Mouse (Mus musculus) testis, adult 2 months (tissue): ENCODE data around the gene Fkrp. TPM values are rescaled to one million over a fixed set of nuclear protein-coding genes. Genes with fewer than 3 reads are reported as not detected.

Experiments
- H3K27ac ChIP-seq: fragments of 200-500 bp; 2 replicates; pipeline ENCODE4 v1.5.1; 2012; ENCODE audit warnings: low read depth, low read length; ENCODE audit not compliant: control insufficient read depth, insufficient read depth
- H3K27me3 ChIP-seq: fragments of 200-500 bp; 2 replicates; pipeline ENCODE4 v1.6.1; 2012; ENCODE audit warnings: mild to moderate bottlenecking, low read length, moderate library complexity; ENCODE audit not compliant: control insufficient read depth, insufficient read depth
- H3K36me3 ChIP-seq: fragments of 200-500 bp; 2 replicates; pipeline ENCODE4 v1.6.1; 2012; ENCODE audit warnings: mild to moderate bottlenecking, low read length; ENCODE audit not compliant: control insufficient read depth, insufficient read depth
- H3K4me1 ChIP-seq: fragments of 200-500 bp; 2 replicates; pipeline ENCODE4 v1.6.1; 2012; ENCODE audit warnings: low read length; ENCODE audit not compliant: control insufficient read depth, insufficient read depth
- H3K4me3 ChIP-seq: fragments of 200-500 bp; 2 replicates; pipeline ENCODE4 v1.5.1; 2012; ENCODE audit warnings: low read depth, mild to moderate bottlenecking, low read length, moderate library complexity, mixed read lengths; ENCODE audit not compliant: control insufficient read depth
- CTCF ChIP-seq: fragments of 200-500 bp; IDR thresholded peaks from 2 replicates; pipeline ENCODE4 v1.5.1; 2012; ENCODE audit warnings: low read depth, mild to moderate bottlenecking, inconsistent platforms, low read length, moderate library complexity; ENCODE audit not compliant: control insufficient read depth, insufficient read depth, insufficient replicate concordance
- POLR2A ChIP-seq: fragments of 200-500 bp; IDR thresholded peaks from 2 replicates; pipeline ENCODE4 v1.6.1; 2012; ENCODE audit warnings: low read depth, mild to moderate bottlenecking, inconsistent platforms, low read length, moderate library complexity; ENCODE audit not compliant: control insufficient read depth
- polyA plus RNA-seq: library from polyadenylated mRNA; depleted of rRNA; stranded (reverse); fragments of >200 nt; gene quantifications from 2 replicates; pipeline ENCODE4 v1.2.3, GENCODE M21; 2012

Gene Fkrp
- polyA plus RNA-seq, 1 experiment = 3.6 TPM

- H3K36me3 ChIP-seq = no peaks in the 10 kb centered on the region
- no peak overlapping the region for H3K27ac ChIP-seq
- peaks cover 26% of the 10 kb centered on the region for H3K4me1 ChIP-seq
- H3K4me3 ChIP-seq = no peak overlapping the region
- no peaks in the 10 kb centered on the region for H3K27me3 ChIP-seq
- TF ChIP-seq POLR2A (no peak), CTCF (no peak)
Observed at GRCm38 (mm10) chr7:16807936-16808335, 8.6 kb downstream of the Fkrp start.

GRCm38 (mm10) chr7:16804409-16805028 lies 12.0 kb downstream of the Fkrp start:
- TF ChIP-seq POLR2A (no peak), CTCF (no peak)
- H3K4me3 ChIP-seq = no peak overlapping the region
- H3K27me3 ChIP-seq = no peaks in the 10 kb centered on the region
- H3K27ac ChIP-seq = no peak overlapping the region
- H3K4me1 ChIP-seq = peaks cover 3% of the 10 kb centered on the region
- H3K36me3 ChIP-seq = no peaks in the 10 kb centered on the region

GRCm38 (mm10) chr7:16794886-16795285 lies 21.6 kb downstream of the Fkrp start:
- H3K36me3 ChIP-seq = no peaks in the 10 kb centered on the region
- no peak overlapping the region for H3K27ac ChIP-seq

GRCm38 (mm10) chr7:16793010-16793725 lies 23.4 kb downstream of the Fkrp start:
- TF ChIP-seq CTCF = no peak
- Histone ChIP-seq H3K27me3 (no peaks in the 10 kb centered on the region), H3K36me3 (no peaks in the 10 kb centered on the region), H3K4me3 (peak overlapping the region; percentile 69), H3K27ac (no peak overlapping the region), H3K4me1 (peaks cover 9% of the 10 kb centered on the region)

More at GRCm38 (mm10) chr7:16794886-16795285, 21.6 kb downstream of the Fkrp start:
- TF ChIP-seq CTCF = no peak
- no peak for TF ChIP-seq POLR2A
- Histone ChIP-seq H3K4me3 (no peak overlapping the region), H3K27me3 (no peaks in the 10 kb centered on the region), H3K4me1 (peaks cover 9% of the 10 kb centered on the region)

- peaks cover 9% of the 10 kb centered on the region for H3K4me1 ChIP-seq
- no peak overlapping the region for H3K27ac ChIP-seq
- no peaks in the 10 kb centered on the region for H3K36me3 ChIP-seq
- no peaks in the 10 kb centered on the region for H3K27me3 ChIP-seq
- no peak overlapping the region for H3K4me3 ChIP-seq
- TF ChIP-seq POLR2A (no peak), CTCF (no peak)
Observed at GRCm38 (mm10) chr7:16792316-16792715, 24.2 kb downstream of the Fkrp start.

GRCm38 (mm10) chr7:16785541-16786083 lies 30.9 kb downstream of the Fkrp start:
- TF ChIP-seq POLR2A = no peak
- TF ChIP-seq CTCF = no peak
- no peaks in the 10 kb centered on the region for H3K36me3 ChIP-seq
- no peaks in the 10 kb centered on the region for H3K27me3 ChIP-seq
- H3K27ac ChIP-seq = no peak overlapping the region
- H3K4me3 ChIP-seq = no peak overlapping the region
- peaks cover 9% of the 10 kb centered on the region for H3K4me1 ChIP-seq

GRCm38 (mm10) chr7:16784498-16784976 lies 32.0 kb downstream of the Fkrp start:
- no peaks in the 10 kb centered on the region for H3K36me3 ChIP-seq
- H3K4me3 ChIP-seq = no peak overlapping the region
- no peak for TF ChIP-seq POLR2A
- TF ChIP-seq CTCF = no peak
- H3K27ac ChIP-seq = no peak overlapping the region
- H3K4me1 ChIP-seq = peaks cover 9% of the 10 kb centered on the region
- no peaks in the 10 kb centered on the region for H3K27me3 ChIP-seq
